Mouse (Mus musculus): Measurements from ENCODE around the gene Ctsq. TPM values are rescaled to one million over a fixed set of nuclear protein-coding genes. Genes with fewer than 3 reads are reported as not detected.
"Not testable (repeated sequence)": the region's sequence is repeated elsewhere in the genome, so short reads cannot be mapped to it uniquely, and the experiment has no call there.

Ctsq gene
- not detected for total RNA-seq (2021)

DNA sequence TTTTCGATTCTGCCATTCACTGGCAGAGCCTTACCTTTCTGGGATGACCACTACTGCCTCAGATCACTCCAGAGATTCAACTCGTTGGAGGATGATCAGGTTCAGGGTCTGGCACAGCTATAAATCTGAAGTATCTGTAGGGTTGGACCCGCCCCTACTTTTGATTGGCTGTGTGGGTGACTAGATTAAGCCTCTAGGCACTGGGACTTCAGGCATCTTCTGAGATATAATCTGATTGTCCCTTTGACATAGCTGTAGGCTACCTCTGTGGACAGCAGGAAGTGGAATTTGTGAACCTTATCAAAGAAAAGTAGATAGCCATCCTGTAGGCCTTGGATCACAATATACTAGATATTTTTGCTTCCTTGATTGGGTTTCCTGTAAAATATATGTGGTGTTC, at the start of gene Ctsq:
Gene Ctsq (minus strand): TSS at position 101 of the 400 bp plus-strand sequence.
- DNase-seq: no peak

DNA sequence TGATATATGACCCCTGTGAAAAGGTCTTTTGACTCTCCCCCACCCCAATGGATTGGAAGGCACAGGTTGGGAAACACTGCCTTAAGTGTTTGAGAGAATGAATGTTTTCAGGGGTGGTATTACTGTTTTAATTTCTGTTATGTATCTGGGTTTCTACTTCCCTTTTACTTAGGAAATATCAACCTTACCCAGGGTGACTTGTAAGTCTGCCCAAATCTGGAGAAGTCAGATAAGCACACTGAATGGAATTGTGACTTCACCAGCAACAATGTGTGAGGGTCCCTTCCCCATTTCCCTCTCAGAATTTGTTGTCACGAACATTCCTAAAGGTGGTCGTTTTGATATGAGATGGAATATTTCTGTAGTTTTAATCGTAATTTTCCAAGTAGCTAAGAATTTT, 17.6 kb downstream of the Ctsq start:
- DNase-seq: no peak

DNA sequence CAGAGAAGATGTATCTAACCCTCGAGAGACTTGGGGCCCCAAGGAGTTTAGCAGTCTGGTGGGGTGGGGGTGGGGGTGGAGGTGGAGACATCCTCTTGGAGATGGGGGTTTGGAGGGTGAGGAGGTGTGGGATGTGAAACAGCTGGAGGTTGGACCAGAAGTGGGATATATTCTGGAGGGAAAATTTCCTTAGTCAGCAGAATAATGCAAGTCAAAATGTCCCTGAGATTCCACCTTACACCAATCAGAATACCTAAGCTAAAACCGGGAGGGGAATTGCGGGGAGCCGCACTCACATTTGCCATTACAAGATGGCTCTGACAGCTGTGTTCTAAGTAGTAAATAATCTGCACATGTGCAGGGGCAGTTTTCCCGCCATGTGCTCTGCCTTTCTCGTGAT, 18.6 kb downstream of the Ctsq start:
- no peak for DNase-seq

DNA sequence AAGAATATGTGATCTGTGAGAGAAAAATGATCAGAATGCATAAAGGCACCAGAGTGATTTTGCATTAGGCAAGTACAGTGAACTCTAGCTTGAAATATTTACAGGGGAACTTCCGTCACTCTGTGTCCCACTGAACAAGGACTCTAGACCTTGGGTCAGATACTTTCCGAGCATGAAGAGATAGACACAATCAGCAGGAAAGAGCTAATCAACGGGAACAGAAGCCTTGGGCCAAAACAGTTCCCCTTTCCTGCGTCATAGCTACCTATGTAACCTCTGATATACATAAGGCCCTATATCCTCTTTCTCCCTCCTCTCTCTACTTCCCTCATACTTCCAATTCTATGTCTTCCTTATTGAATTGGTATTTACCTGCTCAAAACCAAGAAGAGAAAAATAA, 30.3 kb downstream of the Ctsq start:
- no peak for DNase-seq

DNA sequence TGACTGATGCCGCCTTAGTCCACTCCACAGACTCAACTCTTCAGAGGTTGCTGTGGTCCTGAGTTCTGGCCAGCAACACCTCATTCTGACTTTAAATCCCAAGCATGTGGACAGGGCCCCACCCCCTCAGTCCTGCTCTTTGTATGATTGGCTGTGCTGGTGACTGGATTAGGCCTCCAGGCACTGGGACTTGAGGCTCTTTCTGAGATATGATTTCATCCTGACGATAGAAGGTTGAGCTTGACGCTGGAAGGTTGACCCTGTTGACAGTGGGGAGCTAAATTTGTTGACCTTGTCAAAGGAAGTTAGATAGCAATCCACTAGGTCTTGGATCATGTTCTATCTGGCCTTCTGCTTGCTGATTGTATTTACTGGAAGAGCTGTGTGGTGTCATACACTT, 34.6 kb downstream of the Ctsq start, which contains the start of gene Ctsj:
Gene Ctsj (minus strand): TSS at position 101 of the 400 bp plus-strand sequence.
- no peak for DNase-seq

DNA sequence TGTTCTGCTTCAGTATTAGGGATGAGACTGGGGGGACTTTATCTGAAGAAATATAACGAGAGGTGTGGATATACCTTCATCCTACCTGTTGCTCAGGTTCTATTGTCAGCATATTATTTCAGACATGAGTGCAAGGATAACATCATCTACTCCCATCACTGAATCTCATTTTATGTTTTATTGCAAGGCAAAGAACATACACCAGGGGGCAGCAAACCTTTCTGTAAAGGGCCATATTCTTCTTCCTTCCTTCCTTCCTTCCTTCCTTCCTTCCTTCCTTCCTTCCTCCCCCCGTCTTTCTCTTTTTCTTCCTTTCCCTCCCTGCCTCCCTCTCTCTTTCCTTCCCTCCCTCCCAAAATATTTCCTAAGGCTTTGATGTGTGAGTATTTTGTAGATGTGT, 42.8 kb downstream of the Ctsq start:
- no peak for DNase-seq

DNA sequence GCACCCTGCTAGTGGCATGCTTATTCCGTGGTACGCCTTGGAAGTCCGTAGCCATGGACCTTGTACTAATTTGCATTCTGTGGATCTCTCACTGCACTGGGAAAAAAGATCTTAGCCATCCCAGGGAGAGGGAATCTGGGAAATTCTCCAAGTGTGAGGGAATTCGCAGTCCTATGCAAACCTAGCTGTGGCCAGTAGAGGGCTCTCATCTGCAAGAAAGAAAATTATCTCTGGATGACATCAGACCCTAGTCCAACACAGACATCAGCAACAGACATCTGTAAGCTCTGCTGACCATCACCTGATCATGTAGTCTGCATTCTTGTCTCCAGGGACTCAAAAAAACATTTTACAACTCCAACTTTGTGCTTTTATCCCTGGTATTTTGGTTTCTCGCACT, 53.5 kb downstream of the Ctsq start:
- not testable (repeated sequence) for DNase-seq

Other genes with a start within 250 kb of the Ctsq start
- not detected for gene Ctsll3, start 237.8 kb downstream of the Ctsq start, total RNA-seq (2021)
- gene 4930486L24Rik, start 176.2 kb downstream of the Ctsq start, total RNA-seq (2021): not detected
- 1 to 10 TPM in 1 of 2 experiments, under 1 TPM in 1; 0.68 to 1.2 TPM for gene Gm49392, start 143.7 kb downstream of the Ctsq start, total RNA-seq (2021)
- 1 to 10 TPM; 6.1 to 7.2 TPM for gene Ctla2b, start 143.2 kb downstream of the Ctsq start, total RNA-seq (2021)
- not detected for gene Tpbpb, start 135.8 kb downstream of the Ctsq start, total RNA-seq (2021)
- 1 to 10 TPM in 1 of 2 experiments, not detected in 1; 1.1 TPM for gene Gm49393, start 105.0 kb downstream of the Ctsq start, total RNA-seq (2021)
- gene Gm49391, start 104.1 kb downstream of the Ctsq start, total RNA-seq (2021): 1 to 10 TPM; 1.8 to 3.6 TPM
- 100 to 1,000 TPM; 106 to 123 TPM for gene Ctla2a, start 104.0 kb downstream of the Ctsq start, total RNA-seq (2021)
- gene Tpbpa, start 98.6 kb downstream of the Ctsq start, total RNA-seq (2021): not detected
- gene Ctsj, start 34.7 kb downstream of the Ctsq start, total RNA-seq (2021): not detected
- not detected for gene Ctsr, start 123.6 kb upstream of the Ctsq start, total RNA-seq (2021)
- not detected for gene Cts6, start 162.8 kb upstream of the Ctsq start, total RNA-seq (2021)
- not detected for gene Cts8, start 214.7 kb upstream of the Ctsq start, total RNA-seq (2021)
- not detected for gene Gm49398, start 248.2 kb upstream of the Ctsq start, total RNA-seq (2021)

Data from heart, postnatal 4 days (tissue).